Comparison of ENCODE assay signal across 8 mouse cellular contexts in genomic region chr11:54836106-54836505, GRCm38 (mm10). TPM values are rescaled to one million over a fixed set of nuclear protein-coding genes. Genes with fewer than 3 reads are reported as not detected.
A peak's percentile ranks its signal among the peaks of the same experiment; 100 is the strongest.
DNase-seq lines count a peak whose midpoint lies in the region.

No protein-coding gene starts in this region.

- DNase-seq in heart, postnatal 4 days: peak; percentile 43
- DNase-seq in heart, adult 9 months (ENCODE audit: low spot score in 2 of 2): no peak
- peak; percentile 65 to 72 for DNase-seq in right cerebral cortex, postnatal 10 days (ENCODE audit: low spot score in 2 of 2)
- DNase-seq in right cerebral cortex, adult 18-20 months: no peak
- DNase-seq in cerebellum, postnatal 25 days: peak; percentile 68 to 80
- DNase-seq in testis, postnatal 14 days (ENCODE audit: low spot score): peak; percentile 68
- DNase-seq in B cell, adult 2 months: no peak
- DNase-seq in spleen, adult 18-20 months: no peak

RNA-seq across cellular contexts. Expression of gene Lyrm7, which starts 24.6 kb away (rescaled TPM):
- total RNA-seq in heart, postnatal 4 days (2021): 10 to 100 TPM; 20.3 to 28.3 TPM

RNA-seq across cellular contexts. Expression of gene Hint1, which starts 30.1 kb away (rescaled TPM):
- total RNA-seq in heart, postnatal 4 days (2021): 100 to 1,000 TPM; 364 to 393 TPM

RNA-seq across cellular contexts. Expression of gene Cdc42se2, which starts 48.6 kb away (rescaled TPM):
- 10 to 100 TPM; 44.3 to 47.1 TPM for total RNA-seq in heart, postnatal 4 days (2021)

Comparison
In these comparisons a context has a peak if more than half of its experiments do, and no peak if none do; other contexts are left out.
1. DNase-seq: peak in heart, postnatal 4 days (single experiment), right cerebral cortex, postnatal 10 days (2 of 2), cerebellum, postnatal 25 days (2 of 2) and testis, postnatal 14 days (single experiment); none in heart, adult 9 months (0 of 2), right cerebral cortex, adult 18-20 months (single experiment), B cell, adult 2 months (0 of 2) and spleen, adult 18-20 months (0 of 2).